Mouse (Mus musculus) C2C12 (cell line): ENCODE data around the gene Rhd.

Source experiments
- CEBPB ChIP-seq: IDR thresholded peaks from one replicate; pipeline ENCODE4 v1.6.1; 2011; ENCODE audit warnings: low read depth, mild to moderate bottlenecking, control low read depth, moderate library complexity
- CTCF ChIP-seq: IDR thresholded peaks from one replicate; pipeline ENCODE4 v1.5.1; 2011; ENCODE audit not compliant: control insufficient read depth, insufficient read depth, insufficient read length
- FOSL1 ChIP-seq: IDR thresholded peaks from one replicate; pipeline ENCODE4 v1.8.0; 2011; ENCODE audit warnings: mild to moderate bottlenecking, low read length; ENCODE audit not compliant: poor library complexity, insufficient read depth, severe bottlenecking
- MAX ChIP-seq: IDR thresholded peaks from one replicate; pipeline ENCODE4 v1.6.1; 2011; ENCODE audit warnings: mild to moderate bottlenecking, control low read depth
- MYOG ChIP-seq: IDR thresholded peaks from one replicate; pipeline ENCODE4 v1.6.1; 2011; ENCODE audit not compliant: control insufficient read depth, insufficient read length; ENCODE audit errors: extremely low read depth
- USF1 ChIP-seq: IDR thresholded peaks from one replicate; pipeline ENCODE4 v1.6.1; 2011; ENCODE audit warnings: low read depth, mild to moderate bottlenecking, control low read depth, moderate library complexity

DNA sequence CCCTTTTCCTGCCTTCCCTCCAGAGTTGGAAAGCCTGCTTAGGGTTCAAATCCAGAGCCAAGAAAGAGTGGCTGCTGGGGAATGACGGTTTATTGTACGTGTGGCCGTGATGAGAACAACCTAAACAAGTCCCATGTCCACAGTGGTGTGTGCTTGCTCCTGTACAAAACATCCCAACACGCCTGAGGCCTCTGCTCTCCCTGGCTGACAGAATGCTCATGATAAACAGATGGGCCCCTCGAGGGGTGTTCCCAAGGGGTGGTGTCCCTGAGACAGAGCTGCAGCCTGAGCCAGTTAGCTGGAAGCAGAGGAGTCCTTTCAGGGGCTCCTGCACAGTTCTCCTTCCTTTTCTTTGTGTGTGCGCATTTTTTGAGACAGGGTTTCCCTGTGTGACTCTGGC, 1.0 kb downstream of the Rhd start:
- TF ChIP-seq CTCF, result no peak
- TF ChIP-seq CEBPB, result no peak
- TF ChIP-seq MYOG, result no peak
- no peak for TF ChIP-seq FOSL1
- TF ChIP-seq USF1, result no peak
- TF ChIP-seq MAX, result no peak
